Mouse (Mus musculus) left cerebral cortex, postnatal 25 days (tissue): Measurements from ENCODE around the gene Dnajc30. TPM values are rescaled to one million over a fixed set of nuclear protein-coding genes. Genes with fewer than 3 reads are reported as not detected.

Experiments used
- DNase-seq, 2 experiments: peaks; one replicate each; pipeline ENCODE4 v3.0.0; 2022; ENCODE audit warnings: low spot score in 2 of 2, mixed read lengths in 1 of 2
- intact Hi-C: fragments of 180-260 bp; cut with DNase I; formaldehyde crosslinking; loops from one replicate; pipeline ENCODE4 v1.15.1; 2025
- total RNA-seq, 2 experiments: library from RNA; stranded (reverse); gene quantifications; 2 replicates each; pipeline ENCODE4 v1.2.3; 2021

Gene Dnajc30
- total RNA-seq, 2 experiments from 2014 or later = 38.3 to 42.4 TPM

GRCm38 (mm10) chr5:135100981-135101380 lies 37.0 kb downstream of the Dnajc30 start:
- intact Hi-C loops = no loop called here
- no peak for DNase-seq

DNA sequence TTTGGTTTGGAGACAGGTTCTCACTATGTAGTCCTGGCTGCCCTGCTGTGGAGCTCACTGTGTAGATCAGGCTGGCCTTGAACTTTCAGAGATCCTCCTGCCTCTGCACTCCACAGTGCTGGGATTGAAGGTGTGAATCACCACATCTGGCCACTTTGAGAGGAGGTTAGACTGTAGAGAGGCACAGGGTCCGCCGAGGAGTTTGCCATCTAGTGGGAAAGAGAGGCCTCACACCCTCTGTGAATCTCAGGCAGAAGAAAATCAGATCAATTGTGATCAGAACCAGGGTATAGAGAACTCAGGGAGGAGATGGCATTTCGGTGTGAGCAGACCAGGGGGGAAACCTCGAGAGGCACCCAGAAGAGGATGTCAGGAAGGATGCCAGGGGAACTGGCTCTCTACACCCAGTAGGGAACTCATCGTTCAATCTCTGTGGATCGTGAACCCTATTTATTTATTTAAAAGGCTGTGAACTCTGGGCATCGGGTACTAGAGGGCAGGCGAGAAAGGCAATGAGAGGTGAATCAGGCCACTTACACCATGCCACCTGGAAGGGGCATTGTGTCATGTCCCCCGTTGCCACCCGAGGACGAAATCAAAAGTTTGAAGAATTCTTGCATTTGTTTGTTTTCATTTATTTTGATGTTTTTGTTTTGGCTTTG lies 40.1 kb downstream of the Dnajc30 start:
- intact Hi-C loops = no loop called here

GRCm38 (mm10) chr5:135106758-135107256 lies 42.8 kb downstream of the Dnajc30 start:
- intact Hi-C loops = no loop called here
- peak; percentile 49 to 65 for DNase-seq

More for the DNA sequence above, 40.1 kb downstream of the Dnajc30 start:
- no peak for DNase-seq

DNA sequence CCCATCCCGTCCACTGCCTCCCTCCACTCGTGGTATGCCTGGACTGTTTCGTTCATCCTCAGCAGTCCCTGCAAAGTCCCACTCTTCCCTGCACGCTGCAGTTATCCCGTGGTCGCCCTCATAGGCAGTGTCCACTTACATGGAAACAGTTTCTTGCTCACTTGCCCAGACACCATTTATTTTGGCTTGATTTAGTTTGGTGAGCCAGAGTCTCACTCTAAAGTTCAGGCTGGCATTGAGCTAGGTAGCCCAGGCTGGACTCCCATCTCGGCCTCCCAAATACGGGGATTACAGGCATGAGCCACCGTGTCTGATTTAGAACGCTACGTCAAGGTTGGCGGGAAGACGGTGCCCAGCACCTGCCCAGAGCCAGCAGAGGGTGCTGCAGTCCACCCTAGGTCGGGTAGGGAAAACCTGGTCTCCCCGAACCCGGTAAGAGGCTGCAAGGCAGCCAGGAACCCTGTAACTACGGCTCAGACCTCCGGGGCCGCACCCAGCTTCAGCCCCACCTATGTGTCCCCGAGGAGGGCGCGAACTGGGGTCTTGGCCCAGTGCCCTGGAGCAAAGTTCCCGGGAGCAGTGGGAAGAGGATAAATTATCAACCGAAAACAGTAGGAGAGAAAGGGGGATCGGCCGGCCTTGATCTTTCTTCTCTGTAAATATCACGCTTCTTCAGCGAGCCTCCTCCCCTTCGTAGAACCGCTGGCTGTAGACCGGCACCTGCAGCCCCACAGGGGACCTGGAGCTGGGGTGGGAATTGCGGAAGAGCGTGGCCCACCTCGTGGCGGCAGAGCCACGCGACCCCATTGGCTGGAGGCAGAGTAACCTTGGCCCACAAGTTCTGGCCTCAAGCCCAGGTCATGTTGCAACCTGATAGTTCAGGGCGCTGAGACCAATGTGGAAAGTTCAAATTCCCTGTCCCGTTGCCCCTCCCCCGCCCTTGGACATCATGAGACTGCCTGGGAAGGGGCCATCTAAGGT lies 43.8 kb downstream of the Dnajc30 start:
- intact Hi-C loops = no loop called here
- peak; percentile 8 to 25 for DNase-seq

DNA sequence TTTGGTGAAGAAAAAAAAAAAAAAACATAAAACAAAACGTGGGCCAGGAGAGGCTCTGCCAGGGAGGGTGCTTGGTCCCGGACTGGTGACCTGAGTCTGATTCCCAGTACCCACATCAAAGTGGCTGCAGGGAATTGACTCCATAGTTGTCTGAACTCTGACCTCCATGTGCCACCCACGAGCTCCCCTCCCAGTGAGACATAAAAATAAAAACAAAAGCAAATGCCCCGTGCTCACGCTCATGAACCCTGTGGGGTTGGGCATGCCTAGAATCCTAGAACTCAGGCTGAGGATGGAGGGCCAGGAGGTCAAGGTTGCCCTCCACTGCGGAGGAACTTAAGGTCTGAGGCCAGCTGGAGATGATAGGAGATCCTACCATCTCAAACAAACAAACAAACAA lies 45.0 kb downstream of the Dnajc30 start:
- no peak for DNase-seq
- intact Hi-C loops = no loop called here

- intact Hi-C loops = no loop called here
- DNase-seq = no peak
These were observed 45.4 kb downstream of the Dnajc30 start for GRCm38 (mm10) chr5:135109426-135109825.

- DNase-seq = no peak
- intact Hi-C loops = no loop called here
These were observed 46.0 kb downstream of the Dnajc30 start for GRCm38 (mm10) chr5:135109976-135110375.

- no peak for DNase-seq
- intact Hi-C loops = no loop called here
These were observed 49.8 kb downstream of the Dnajc30 start for GRCm38 (mm10) chr5:135113782-135114181.

DNA sequence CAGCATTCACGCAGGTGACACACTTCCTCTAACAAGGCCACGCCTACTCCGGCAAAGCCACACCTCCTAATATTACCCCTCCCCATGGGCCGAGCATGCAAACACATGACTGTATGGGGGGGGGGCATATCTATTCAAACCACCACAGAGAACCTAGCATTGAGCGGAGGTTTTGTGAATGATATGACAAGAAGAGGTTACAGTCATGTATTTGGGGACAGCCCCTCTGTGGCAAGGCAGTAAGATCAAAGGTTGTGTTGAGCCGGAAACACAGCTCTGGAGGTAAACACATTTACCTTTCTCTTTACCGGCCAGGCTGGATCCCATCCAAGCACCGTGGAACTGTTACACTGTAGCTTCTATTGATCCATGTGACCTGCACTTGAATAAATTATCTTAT lies 51.2 kb downstream of the Dnajc30 start:
- intact Hi-C loops = no loop called here
- DNase-seq = no peak

Other genes with a start within 250 kb of the Dnajc30 start
- gene Tmem270, start 157.5 kb upstream of the Dnajc30 start, total RNA-seq = not detected
- not detected for gene Cldn13, start 148.7 kb upstream of the Dnajc30 start, total RNA-seq
- 1 to 10 TPM; 9.0 to 9.8 TPM for gene Mettl27, start 131.8 kb upstream of the Dnajc30 start, total RNA-seq
- not detected for gene Cldn4, start 117.3 kb upstream of the Dnajc30 start, total RNA-seq
- gene Cldn3, start 78.0 kb upstream of the Dnajc30 start, total RNA-seq = under 1 TPM; 0.39 to 0.62 TPM
- gene Abhd11, start 55.0 kb upstream of the Dnajc30 start, total RNA-seq = 10 to 100 TPM; 35.5 to 41.4 TPM
- 100 to 1,000 TPM; 388 to 416 TPM for gene Stx1a, start 40.7 kb upstream of the Dnajc30 start, total RNA-seq
- gene Bud23, start 757 bp downstream of the Dnajc30 start, total RNA-seq = 10 to 100 TPM; 49.7 to 51.0 TPM
- gene Vps37d, start 14.1 kb downstream of the Dnajc30 start, total RNA-seq = 10 to 100 TPM; 25.3 to 28.7 TPM
- gene Mlxipl, start 25.7 kb downstream of the Dnajc30 start, total RNA-seq = 1 to 10 TPM; 4.6 to 5.7 TPM
- gene Tbl2, start 85.5 kb downstream of the Dnajc30 start, total RNA-seq = 10 to 100 TPM; 30.1 to 30.7 TPM
- gene Bcl7b, start 104.1 kb downstream of the Dnajc30 start, total RNA-seq = 10 to 100 TPM; 52.4 to 53.4 TPM
- gene Baz1b, start 123.1 kb downstream of the Dnajc30 start, total RNA-seq = 10 to 100 TPM; 64.5 to 72.0 TPM
- 1 to 10 TPM; 6.5 to 7.2 TPM for gene Fzd9, start 187.0 kb downstream of the Dnajc30 start, total RNA-seq